Mouse (Mus musculus): ENCODE results near the gene Mesd.

Mesd gene

DNA sequence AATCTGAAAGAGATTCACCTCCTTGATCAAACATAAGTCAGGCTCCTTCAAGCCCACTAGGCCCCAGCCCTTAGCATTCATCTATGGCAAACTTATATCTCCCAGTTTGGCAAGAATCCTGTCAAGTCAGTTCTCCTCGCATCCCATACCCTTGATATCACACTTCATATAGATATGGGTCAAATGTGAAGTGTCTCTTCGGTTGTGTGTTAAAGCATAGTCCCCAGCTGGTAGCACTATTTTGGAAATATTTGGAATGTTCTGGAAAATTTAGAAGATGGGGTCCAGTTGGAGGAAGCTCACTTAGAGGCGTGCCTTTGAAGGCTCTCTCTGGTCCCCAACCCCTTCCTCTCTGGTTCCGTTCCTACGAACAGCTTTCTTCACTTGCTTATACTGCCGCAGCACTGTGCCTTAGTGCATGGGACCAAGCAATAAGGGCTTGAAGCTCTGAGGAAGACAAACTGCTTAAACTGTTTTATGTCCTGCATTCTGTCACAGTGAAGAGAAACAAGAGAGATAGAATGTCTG, 29.2 kb downstream of the Mesd start:
- no peak for DNase-seq (ENCODE audit: low read depth, low spot score)

DNA sequence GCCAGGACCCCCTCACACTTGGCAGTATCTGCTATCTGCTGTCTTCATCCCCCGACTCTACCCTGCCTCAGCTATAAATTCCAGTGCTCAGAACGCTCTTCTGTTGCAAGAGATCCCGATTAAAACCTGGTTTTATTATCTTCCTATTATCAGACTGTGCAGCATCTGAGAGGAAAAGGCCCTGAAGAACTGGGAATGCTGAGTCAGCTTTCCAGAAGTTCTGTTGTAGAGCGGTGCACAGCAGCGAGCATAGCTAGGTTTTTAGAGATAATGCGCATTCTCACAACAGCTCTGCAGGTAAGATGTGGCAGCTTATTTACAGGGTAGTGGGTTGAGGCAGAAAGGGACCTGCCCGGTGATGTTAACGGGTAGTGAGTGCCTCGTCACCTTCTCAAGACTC, 29.7 kb downstream of the Mesd start:
- DNase-seq (ENCODE audit: low read depth, low spot score): no peak

DNA sequence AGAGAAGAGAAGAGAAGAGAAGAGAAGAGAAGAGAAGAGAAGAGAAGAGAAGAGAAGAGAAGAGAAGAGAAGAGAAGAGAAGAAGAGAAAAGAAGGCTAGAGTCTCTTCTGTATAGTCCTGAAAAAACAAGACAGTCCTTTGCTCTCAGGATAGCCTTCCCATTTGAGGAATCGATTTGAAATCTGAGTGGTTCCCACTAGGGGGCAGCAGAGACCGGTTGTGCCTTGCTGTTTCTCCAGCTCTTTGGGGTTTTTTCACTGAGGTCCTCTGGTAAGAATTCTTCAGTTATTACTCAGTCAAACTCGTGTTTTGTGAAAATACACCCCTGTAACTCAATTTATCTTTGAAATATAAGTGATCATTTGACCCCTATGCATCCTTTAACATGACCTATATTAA, 30.3 kb downstream of the Mesd start:
- peak; percentile 61 for DNase-seq (ENCODE audit: low read depth, low spot score)

DNA sequence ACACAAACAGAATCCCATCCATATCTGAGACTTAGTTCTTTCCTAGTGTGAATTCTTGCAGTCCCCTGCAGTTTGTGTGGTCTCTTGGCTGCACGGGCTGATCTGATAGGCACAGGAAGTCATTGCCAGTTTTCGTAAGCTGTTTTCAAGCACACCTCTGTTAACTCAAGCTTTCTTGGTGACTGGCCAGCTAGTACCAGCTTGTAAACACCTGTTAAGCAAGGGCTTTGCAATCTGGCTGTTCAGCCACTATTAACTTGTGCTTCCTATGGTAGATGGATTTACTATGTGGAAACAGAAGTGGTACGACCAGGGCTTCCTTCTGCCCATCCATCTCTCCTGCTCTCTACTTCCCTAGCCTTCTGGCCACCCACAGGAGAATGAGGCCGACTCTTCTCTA, 36.0 kb downstream of the Mesd start:
- no peak for DNase-seq (ENCODE audit: low read depth, low spot score)

DNA sequence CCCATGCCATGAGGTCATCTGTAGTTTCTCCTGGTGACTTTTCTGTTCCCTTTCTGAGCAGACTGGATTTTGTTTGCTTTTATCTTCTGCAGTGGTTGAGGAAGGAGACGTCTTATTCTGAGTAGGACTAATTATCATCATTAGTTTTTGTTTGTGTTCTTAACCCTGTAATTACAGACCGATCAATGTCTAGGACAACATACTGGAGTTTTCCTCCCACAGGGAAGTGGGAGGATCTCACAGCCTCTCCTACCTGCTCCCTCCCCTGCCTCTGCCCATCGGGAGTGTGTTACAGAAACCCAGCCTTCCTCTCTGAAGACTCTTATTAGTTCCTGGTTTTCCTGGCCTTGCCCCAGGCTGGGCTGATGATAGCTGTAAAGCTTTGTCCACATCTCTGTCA, 37.4 kb downstream of the Mesd start:
- DNase-seq (ENCODE audit: low read depth, low spot score): no peak

DNA sequence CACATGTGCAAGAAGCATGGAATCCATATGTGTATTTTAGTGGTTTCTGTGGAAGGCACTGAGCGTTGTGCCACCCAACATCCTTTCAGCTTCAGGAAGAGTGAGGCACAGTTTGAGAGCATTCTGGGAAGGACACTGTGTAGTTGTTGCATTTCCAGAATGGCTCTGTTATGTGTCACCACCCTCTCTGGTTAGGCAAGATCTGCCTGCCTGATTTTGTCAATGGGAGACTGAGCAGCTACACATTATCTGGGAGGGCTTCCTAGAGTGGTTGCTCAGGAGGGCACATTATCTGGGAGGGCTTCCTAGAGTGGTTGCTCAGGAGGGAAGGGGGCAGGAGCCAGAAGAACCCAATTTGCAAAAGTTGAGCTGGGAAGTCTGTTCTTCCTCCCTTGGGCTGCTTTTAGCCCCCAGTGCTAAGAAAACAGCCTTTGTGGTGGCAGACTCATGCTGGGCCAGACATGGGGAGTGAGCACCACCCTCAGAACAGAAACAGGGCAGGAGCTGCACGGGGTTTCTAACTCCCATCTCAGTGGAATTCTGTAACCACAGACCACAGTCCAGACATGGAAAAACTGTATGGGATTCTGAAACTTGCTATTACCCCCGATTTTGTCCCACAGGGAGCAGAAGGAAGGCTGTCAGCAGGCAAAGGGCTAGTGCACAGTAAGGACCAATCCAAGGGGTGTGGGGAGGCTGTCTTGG, 54.9 kb downstream of the Mesd start:
- no peak for DNase-seq (ENCODE audit: low read depth, low spot score)

DNA sequence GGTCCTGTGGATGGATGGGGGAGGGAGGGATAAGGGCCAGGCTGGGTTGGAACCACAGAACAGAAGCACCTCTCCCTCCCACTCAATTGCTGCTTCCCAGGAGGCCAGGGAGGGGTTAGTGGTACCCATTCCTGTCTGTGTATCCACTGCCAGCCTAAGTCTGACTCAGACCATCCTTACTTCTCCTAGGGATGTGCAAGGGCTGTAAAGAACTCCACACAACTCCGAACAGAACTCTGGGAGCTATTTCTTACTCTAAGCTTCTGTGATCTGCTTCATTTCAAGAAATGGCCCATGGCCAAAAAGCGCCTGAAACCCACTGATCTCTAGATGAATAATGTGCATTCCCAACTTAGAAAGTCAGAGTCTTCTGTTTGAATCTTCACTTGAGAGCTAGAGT, 55.9 kb downstream of the Mesd start:
- no peak for DNase-seq (ENCODE audit: low read depth, low spot score)

DNA sequence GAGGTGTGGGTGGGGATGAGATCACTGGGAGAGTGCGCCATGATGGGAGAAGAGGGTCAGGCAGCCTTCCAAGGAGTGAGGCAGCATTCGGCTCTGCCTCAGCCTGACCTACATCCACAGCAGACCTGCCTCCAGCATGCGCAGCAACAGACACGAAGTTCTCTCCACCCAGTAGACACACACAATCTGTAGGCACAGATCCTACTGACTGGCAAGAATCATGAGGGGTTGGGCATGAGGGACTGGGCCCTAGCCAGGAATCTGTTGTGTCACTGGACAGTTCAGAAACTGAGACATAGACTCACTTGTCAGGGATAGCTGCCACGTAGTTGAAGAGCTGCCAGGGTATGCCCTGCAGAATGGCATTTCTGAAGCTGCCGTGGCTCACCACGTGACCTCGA, 57.4 kb downstream of the Mesd start:
- DNase-seq (ENCODE audit: low read depth, low spot score): no peak

DNA sequence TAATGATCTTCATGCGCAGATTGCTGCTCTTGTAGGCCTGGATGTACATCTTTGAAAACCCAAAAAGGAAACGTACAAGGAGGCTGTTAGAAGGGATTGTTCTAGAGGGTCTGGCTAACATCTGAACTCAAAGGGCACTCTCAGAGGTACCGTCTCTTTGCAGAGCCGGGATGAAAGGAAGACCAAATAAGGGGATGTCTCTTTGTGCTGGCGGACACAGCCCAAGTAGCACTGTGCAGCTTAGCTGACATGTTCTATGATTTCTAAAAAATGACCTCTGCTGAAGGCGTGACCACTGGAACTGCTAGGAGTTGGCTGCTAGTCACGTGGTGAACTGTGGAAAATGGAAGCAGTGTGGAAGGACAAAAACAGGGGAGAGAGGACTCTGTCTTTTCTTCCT, 64.5 kb downstream of the Mesd start:
- no peak for DNase-seq (ENCODE audit: low read depth, low spot score)

DNA sequence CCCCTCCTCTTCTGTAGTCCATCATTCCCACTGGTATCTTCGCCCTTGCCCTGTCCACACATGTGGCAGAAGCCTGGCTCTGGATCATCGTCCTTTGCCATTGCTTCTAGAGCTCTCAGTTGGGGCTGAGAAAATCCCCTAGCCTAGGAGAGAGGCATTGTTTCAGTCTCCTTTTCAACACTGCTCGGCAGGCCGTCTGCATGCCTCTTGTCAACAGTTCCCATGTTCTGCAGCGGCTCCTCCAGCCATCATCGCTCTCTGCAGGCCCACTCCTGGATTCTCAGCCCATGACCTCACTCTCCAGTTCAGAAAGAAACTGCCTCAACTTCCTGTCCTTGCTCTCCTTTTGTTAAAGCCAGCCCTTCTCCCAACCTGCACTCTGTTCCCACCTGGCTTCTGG, 65.4 kb downstream of the Mesd start:
- no peak for DNase-seq (ENCODE audit: low read depth, low spot score)
